Mouse (Mus musculus): ENCODE data around the gene Vipr2.

DNA sequence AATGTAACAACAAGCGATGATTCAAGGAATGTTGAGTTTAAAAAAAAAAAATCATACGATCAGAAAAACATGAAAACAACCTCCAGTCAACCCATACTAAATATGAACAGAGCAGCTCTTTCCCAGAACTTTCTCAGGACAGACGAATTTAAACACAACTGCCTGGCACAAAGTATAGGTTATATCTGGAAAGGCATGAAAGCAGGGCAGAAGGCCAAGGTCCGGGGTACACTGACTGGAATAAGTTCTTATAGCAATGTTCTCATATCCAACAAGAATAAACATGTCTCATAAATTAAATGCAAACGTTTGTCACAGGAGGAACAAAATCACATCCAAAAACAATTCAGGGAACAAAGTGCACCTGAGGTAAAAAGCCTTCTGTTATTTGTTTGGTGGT lies 42.2 kb upstream of the Vipr2 start:
- TF ChIP-seq POLR2A (IDR thresholded peaks at IDR 0.05; ENCODE audit: insufficient read length, low read depth) (no peak), USF1 (IDR thresholded peaks at IDR 0.05; ENCODE audit: low read depth) (no peak), MYOG (IDR thresholded peaks at IDR 0.05; ENCODE audit: control insufficient read depth in 1 of 3, insufficient read depth in 1 of 3, insufficient read length in 2 of 3, low read depth in 2 of 3) (no peak), E2F4 (IDR thresholded peaks at IDR 0.05; ENCODE audit: insufficient read depth) (no peak), SRF (IDR thresholded peaks at IDR 0.05; ENCODE audit: control insufficient read depth, insufficient read length, low read depth) (no peak), MAX (IDR thresholded peaks at IDR 0.05; ENCODE audit: low read depth) (no peak)

Measured in myocyte (in vitro differentiated cells).